ENCODE assay signal across 11 mouse cellular contexts in genomic region chr13:42245753-42246409, GRCm38 (mm10). TPM values are rescaled to one million over a fixed set of nuclear protein-coding genes. Genes with fewer than 3 reads are reported as not detected.
DNase-seq lines count a peak whose midpoint lies in the region; ATAC-seq and TF ChIP-seq lines count a peak whose summit lies in the region.
"Had no signal": no experiment of that assay in that cellular context is flagged by ENCODE, and none has a peak within 500 bp of the region (broad histone marks: within the 10 kb centered on the region; RNA-seq: fewer than 3 reads in every experiment).

No protein-coding gene starts in this region.

- peak overlapping the region; percentile 82 for H3K4me2 ChIP-seq in CH12.LX (ENCODE audit: insufficient read depth, low read depth, poor library complexity, severe bottlenecking)
- 0 out of 2 replicates have a peak overlapping the region, but pooled peaks have one; percentile 9 for H3K4me2 ChIP-seq in heart, embryonic 11.5 days
- H3K4me2 ChIP-seq in intestine, embryonic 16.5 days (ENCODE audit: low read depth, low read length) = no peak overlapping the region

- dilution Hi-C loops in CH12.LX (cut with MboI; ENCODE audit: extremely low pct_ligation_motif_present, extremely low pct_unique_long_range_greater_than_20kb, low sequenced_read_pairs) = no loop called here

- H3K4me1 ChIP-seq in CH12.LX (ENCODE audit: control insufficient read depth in 1 of 2, insufficient read depth in 2 of 2) = peaks cover 5 to 31% of the 10 kb centered on the region in 2 experiments
- peaks cover 7% of the 10 kb centered on the region; the same call in 1 of the 2 replicates for H3K4me1 ChIP-seq in heart, embryonic 11.5 days (ENCODE audit: control insufficient read depth, insufficient read depth, low read length)
- H3K4me1 ChIP-seq in intestine, embryonic 16.5 days (ENCODE audit: control insufficient read depth, insufficient read depth, low read length) = 0 out of 2 replicates have a peak, but pooled peaks cover 4% of the 10 kb centered on the region
- H3K4me1 ChIP-seq: hindbrain, embryonic 10.5 days had no signal

- no peaks in the 10 kb centered on the region for H3K27me3 ChIP-seq in CH12.LX (replicated peaks)
- H3K27me3 ChIP-seq in heart, embryonic 11.5 days (ENCODE audit: control insufficient read depth, insufficient read depth, low read length) = no peaks in the 10 kb centered on the region
- H3K27me3 ChIP-seq in intestine, embryonic 16.5 days (replicated peaks; ENCODE audit: control insufficient read depth, insufficient read depth, low read length) = no peaks in the 10 kb centered on the region

- H3K79me2 ChIP-seq in CH12.LX (replicated peaks; ENCODE audit: control insufficient read depth, extremely low read depth, insufficient read depth, poor library complexity, severe bottlenecking) = no peaks in the 10 kb centered on the region

- peak; percentile 62 for DNase-seq in CD4-positive helper T cell, adult 2 months (ENCODE audit: low read depth, low spot score)
- peak; percentile 60 for DNase-seq in CH12.LX (ENCODE audit: extremely low read depth)
- no peak for DNase-seq in Muller cell, postnatal 12 days (ENCODE audit: inconsistent ontology term)
- DNase-seq in layer of hippocampus, adult 2 months (ENCODE audit: low spot score in 2 of 2) = no peak
- no peak for DNase-seq in kidney, postnatal 14 days
- DNase-seq: cerebellum, adult 18-20 months had no signal

- no peak for TF ChIP-seq CTCF in CH12.LX (conservative IDR thresholded peaks at IDR 0.05 in 1 of 2, IDR thresholded peaks at IDR 0.05 in 1 of 2; ENCODE audit: low read depth in 2 of 2, low read length in 2 of 2)
- no peak for TF ChIP-seq CTCF in layer of hippocampus, adult 2 months (conservative IDR thresholded peaks at IDR 0.05)

- 31% methylated on average over 11 of the region's 11 CpGs for WGBS in heart, embryonic 11.5 days (ENCODE audit: insufficient replicate concordance)
- WGBS in intestine, embryonic 16.5 days = 74% methylated on average over 11 of the region's 11 CpGs

- no peak for TF ChIP-seq RAD21 in CH12.LX (IDR thresholded peaks at IDR 0.05; ENCODE audit: low read depth, low read length)

- ATAC-seq in heart, embryonic 11.5 days (replicated peaks; ENCODE audit: insufficient number of reproducible peaks, low FRiP score, low TSS enrichment) = no peak
- ATAC-seq in megakaryocyte, adult 5-6 weeks (ENCODE audit: poor library complexity, severe bottlenecking) = peak; percentile 85
- no peak for ATAC-seq in intestine, embryonic 16.5 days

- TF ChIP-seq POLR2A in CH12.LX (IDR thresholded peaks at IDR 0.05; ENCODE audit: low read depth, low read length) = no peak

- H3K9me3 ChIP-seq in CH12.LX (replicated peaks; ENCODE audit: low read length) = no peaks in the 10 kb centered on the region
- H3K9me3 ChIP-seq in heart, embryonic 11.5 days (replicated peaks; ENCODE audit: control insufficient read depth, low read length) = no peaks in the 10 kb centered on the region
- no peaks in the 10 kb centered on the region for H3K9me3 ChIP-seq in intestine, embryonic 16.5 days (ENCODE audit: control insufficient read depth, low read length)
- H3K9me3 ChIP-seq: hindbrain, embryonic 10.5 days had no signal

- peak overlapping the region in 2 of 3 experiments; percentile 2 to 43 for H3K4me3 ChIP-seq in CH12.LX (replicated peaks in 1 of 3; ENCODE audit: low read depth in 2 of 3, low read length in 2 of 3, poor library complexity in 1 of 3)
- H3K4me3 ChIP-seq in heart, embryonic 11.5 days (ENCODE audit: low read depth, low read length) = no peak overlapping the region
- no peak overlapping the region for H3K4me3 ChIP-seq in layer of hippocampus, adult 2 months
- no peak overlapping the region for H3K4me3 ChIP-seq in intestine, embryonic 16.5 days (ENCODE audit: low read length)
- H3K4me3 ChIP-seq: erythroblast, embryonic 14.5 days; hindbrain, embryonic 10.5 days had no signal

- TF ChIP-seq EP300 in CH12.LX (IDR thresholded peaks at IDR 0.05; ENCODE audit: low read length) = peak; percentile 75

- no peak overlapping the region for H3K9ac ChIP-seq in CH12.LX (ENCODE audit: insufficient read depth, low read depth)
- no peak overlapping the region for H3K9ac ChIP-seq in heart, embryonic 11.5 days (ENCODE audit: low read depth, low read length)
- H3K9ac ChIP-seq in intestine, embryonic 16.5 days (ENCODE audit: low read depth, low read length) = no peak overlapping the region

- in situ Hi-C loops in CH12.LX (cut with MboI; ENCODE audit: low pct_ligation_motif_present, low pct_unique_long_range_greater_than_20kb, low sequenced_read_pairs) = no loop called here

- H3K27ac ChIP-seq in CH12.LX (ENCODE audit: insufficient read depth, low read depth) = no peak overlapping the region
- H3K27ac ChIP-seq in heart, embryonic 11.5 days (ENCODE audit: low read depth, low read length) = peak overlapping the region; percentile 38; the same call in 1 of the 2 replicates
- H3K27ac ChIP-seq in layer of hippocampus, adult 2 months = no peak overlapping the region
- no peak overlapping the region for H3K27ac ChIP-seq in intestine, embryonic 16.5 days (ENCODE audit: low read length)
- H3K27ac ChIP-seq: hindbrain, embryonic 10.5 days had no signal

- H3K36me3 ChIP-seq in CH12.LX (replicated peaks in 1 of 2; ENCODE audit: control insufficient read depth in 1 of 2, insufficient read depth in 1 of 2, low read length in 1 of 2) = no peaks in the 10 kb centered on the region
- H3K36me3 ChIP-seq in heart, embryonic 11.5 days (ENCODE audit: control insufficient read depth, insufficient read depth, low read length) = no peaks in the 10 kb centered on the region
- H3K36me3 ChIP-seq in intestine, embryonic 16.5 days (ENCODE audit: control insufficient read depth, insufficient read depth, low read length) = no peaks in the 10 kb centered on the region
- H3K36me3 ChIP-seq: hindbrain, embryonic 10.5 days had no signal

TF ChIP-seq in CH12.LX, 34 proteins besides CTCF, POLR2A, EP300 and RAD21 (continues in another document):
- no peak for TF ChIP-seq E2F4 (IDR thresholded peaks at IDR 0.05; ENCODE audit: insufficient replicate concordance, low read depth, low read length)
- TF ChIP-seq TBP (conservative IDR thresholded peaks at IDR 0.05; ENCODE audit: low read depth, low read length) = no peak
- peak; percentile 81 for TF ChIP-seq ETS1 (conservative IDR thresholded peaks at IDR 0.05; ENCODE audit: low read depth, low read length)
- peak; percentile 56; the same call in 1 of the 2 replicates for TF ChIP-seq IRF4 (IDR thresholded peaks at IDR 0.05; ENCODE audit: low read depth, low read length)
- TF ChIP-seq MAX (IDR thresholded peaks at IDR 0.05; ENCODE audit: low read length) = peak; percentile 73
- peak; percentile 38; the same call in 1 of the 2 replicates for TF ChIP-seq ZNF384 (IDR thresholded peaks at IDR 0.05; ENCODE audit: low read depth, low read length)
- peak; percentile 78 for TF ChIP-seq BHLHE40 (IDR thresholded peaks at IDR 0.05; ENCODE audit: low read depth, low read length)
- no peak for TF ChIP-seq SMC3 (IDR thresholded peaks at IDR 0.05; ENCODE audit: low read depth, low read length)
- no peak for TF ChIP-seq TCF12 (IDR thresholded peaks at IDR 0.05; ENCODE audit: low read depth, low read length)
- TF ChIP-seq USF2 (conservative IDR thresholded peaks at IDR 0.05; ENCODE audit: low read depth, low read length) = peak; percentile 52
- peak; percentile 53 for TF ChIP-seq USF1 (IDR thresholded peaks at IDR 0.05; ENCODE audit: low read depth, low read length)
- TF ChIP-seq ELF1 (IDR thresholded peaks at IDR 0.05; ENCODE audit: low read depth, low read length) = no peak
- TF ChIP-seq UBTF (IDR thresholded peaks at IDR 0.05; ENCODE audit: low read depth, low read length) = no peak
- no peak for TF ChIP-seq ZC3H11A (IDR thresholded peaks at IDR 0.05; ENCODE audit: low read depth, low read length)
- no peak for TF ChIP-seq MAZ (IDR thresholded peaks at IDR 0.05; ENCODE audit: low read depth, low read length)
- peak; percentile 16; the same call in 1 of the 2 replicates for TF ChIP-seq CHD2 (IDR thresholded peaks at IDR 0.05; ENCODE audit: low read length)
- no peak for TF ChIP-seq ZKSCAN1 (IDR thresholded peaks at IDR 0.05; ENCODE audit: borderline replicate concordance, low read depth, low read length)
- TF ChIP-seq ZMIZ1 (IDR thresholded peaks at IDR 0.05; ENCODE audit: low read depth, low read length) = no peak
- no peak for TF ChIP-seq KAT2A (IDR thresholded peaks at IDR 0.05; ENCODE audit: insufficient replicate concordance, low read length)
- TF ChIP-seq JUN (IDR thresholded peaks at IDR 0.05; ENCODE audit: insufficient read depth, low read depth, low read length) = peak; percentile 75
- TF ChIP-seq MEF2A (IDR thresholded peaks at IDR 0.05; ENCODE audit: borderline replicate concordance, low read depth, low read length) = peak; percentile 74
- TF ChIP-seq MYC (IDR thresholded peaks at IDR 0.05; ENCODE audit: low read depth, low read length) = peak; percentile 56; the same call in 1 of the 2 replicates
- no peak for TF ChIP-seq NELFE (IDR thresholded peaks at IDR 0.05; ENCODE audit: low read depth, low read length)
- no peak for TF ChIP-seq PAX5 (IDR thresholded peaks at IDR 0.05; ENCODE audit: low read length)
- no peak for TF ChIP-seq CHD1 (IDR thresholded peaks at IDR 0.05; ENCODE audit: low read depth, low read length)
- TF ChIP-seq MXI1 (IDR thresholded peaks at IDR 0.05; ENCODE audit: low read depth, low read length) = no peak
- no peak for TF ChIP-seq GABPA (IDR thresholded peaks at IDR 0.05; ENCODE audit: insufficient replicate concordance, low read depth, low read length)
- TF ChIP-seq MAFK (IDR thresholded peaks at IDR 0.05; ENCODE audit: insufficient replicate concordance, low read length) = no peak
- no peak for TF ChIP-seq POLR2AphosphoS2 (IDR thresholded peaks at IDR 0.05; ENCODE audit: low read depth, low read length)
- peak; percentile 79 for TF ChIP-seq JUND (conservative IDR thresholded peaks at IDR 0.05; ENCODE audit: low read depth, low read length)
- TF ChIP-seq HCFC1 (IDR thresholded peaks at IDR 0.05; ENCODE audit: low read depth, low read length) = no peak
- no peak for TF ChIP-seq RCOR1 (conservative IDR thresholded peaks at IDR 0.05; ENCODE audit: low read depth, low read length)
- no peak; the same call in 1 of the 2 replicates for TF ChIP-seq SIN3A (IDR thresholded peaks at IDR 0.05; ENCODE audit: low read length)

RNA-seq across cellular contexts. Expression of gene Edn1, which starts 55.4 kb away (rescaled TPM):
- total RNA-seq in CH12.LX (2012; rRNA removed) (not detected in 2 replicates), CH12.LX (2014; rRNA removed) (0.18 TPM in 1 of 2 replicates, not detected in the other)
- not detected in 2 replicates for polyA plus RNA-seq in CH12.LX (2012; ENCODE audit: insufficient read length, low read depth)
- polyA plus RNA-seq in heart, embryonic 11.5 days (2014; fragmentation: Nextera tagmentation; extraction: Ambion mirVana) = 10.3 and 11.7 TPM in 2 replicates
- 0.25 and 0.36 TPM in 2 replicates for total RNA-seq in megakaryocyte, adult 5-6 weeks (2015)
- total RNA-seq in megakaryocyte, adult 5-6 weeks (2017) = not detected in 2 replicates
- 1 to 10 TPM; 2.1 to 2.3 TPM for total RNA-seq in layer of hippocampus, adult 2 months (2021)
- 5.7 and 6.3 TPM in 2 replicates for polyA plus RNA-seq in intestine, embryonic 16.5 days (2015; fragmentation: Nextera tagmentation; extraction: Ambion mirVana)
- polyA plus RNA-seq: erythroblast, embryonic 14.5 days had no signal

Comparison
In these comparisons a context has a peak if more than half of its experiments do, and no peak if none do; other contexts are left out.
1. DNase-seq: peak in CD4-positive helper T cell, adult 2 months (single experiment) and CH12.LX (single experiment); none in Muller cell, postnatal 12 days (single experiment), layer of hippocampus, adult 2 months (0 of 2) and kidney, postnatal 14 days (single experiment).
2. H3K4me3 ChIP-seq: peak in CH12.LX (2 of 3); none in heart, embryonic 11.5 days (single experiment), layer of hippocampus, adult 2 months (single experiment) and intestine, embryonic 16.5 days (single experiment).